Mouse (Mus musculus) stomach, postnatal 0 days (tissue): ENCODE measurements around the gene Tmem120b.

Experiments
- CTCF ChIP-seq: IDR thresholded peaks from 2 replicates; pipeline ENCODE4 v1.5.1; 2016; ENCODE audit warnings: antibody characterized with exemption, low read depth, mild to moderate bottlenecking, moderate library complexity
- EP300 ChIP-seq: optimal IDR thresholded peaks from 2 replicates; pipeline ENCODE3; 2016; ENCODE audit warnings: antibody characterized with exemption

DNA sequence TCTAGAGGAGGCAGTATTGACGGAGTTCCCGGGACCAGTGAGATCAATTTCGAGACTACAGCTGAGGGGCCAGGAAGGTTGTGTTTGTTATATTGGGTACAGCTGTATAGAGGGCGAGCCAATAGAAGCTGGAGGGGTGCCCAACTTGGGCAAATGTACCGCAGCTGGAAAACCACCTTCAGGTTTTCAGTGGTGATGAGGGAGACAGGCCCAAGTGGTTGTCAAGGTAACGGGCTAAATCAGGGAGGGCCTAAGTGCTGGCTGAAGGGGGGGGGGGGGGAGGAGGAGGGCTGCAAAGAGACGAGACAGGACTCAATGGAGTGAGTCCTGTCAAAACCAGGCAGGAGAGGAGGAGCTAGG lies 65.5 kb downstream of the Tmem120b start:
- TF ChIP-seq CTCF, result no peak
- TF ChIP-seq EP300, result no peak
